Mouse (Mus musculus) ES-E14 (cell line): ENCODE results near the gene Pacsin1. TPM values are rescaled to one million over a fixed set of nuclear protein-coding genes. Genes with fewer than 3 reads are reported as not detected.

Source experiments
- DNase-seq: peaks from one replicate; pipeline ENCODE4 v3.0.0-alpha.2; 2013; ENCODE audit warnings: low read depth, low spot score
- H3K27ac ChIP-seq: 2 replicates; pipeline ENCODE4 v1.5.1; 2012; ENCODE audit warnings: low read depth, mild to moderate bottlenecking, low read length, moderate library complexity, mixed read lengths; ENCODE audit not compliant: poor library complexity, insufficient read depth, severe bottlenecking
- H3K36me3 ChIP-seq: 2 replicates; pipeline ENCODE4 v1.6.1; 2012; ENCODE audit warnings: mild to moderate bottlenecking, low read length, moderate library complexity, mixed read lengths; ENCODE audit not compliant: control insufficient read depth, poor library complexity, insufficient read depth, severe bottlenecking
- H3K4me1 ChIP-seq, 2 experiments: fragments of 150-350 bp in 1 of 2; sonication (generic) in 1 of 2; 2 replicates each; pipeline ENCODE4 v1.6.1; 2012; ENCODE audit warnings: low read length in 2 of 2, mild to moderate bottlenecking in 1 of 2, mixed read lengths in 1 of 2; ENCODE audit not compliant: control insufficient read depth in 2 of 2, insufficient read depth in 2 of 2, poor library complexity in 1 of 2
- H3K4me3 ChIP-seq, 2 experiments: fragments of 150-350 bp in 1 of 2; sonication (generic) in 1 of 2; 2 replicates each; pipeline ENCODE4 v1.5.1; 2012; ENCODE audit warnings: low read length in 2 of 2, low read depth in 1 of 2, mild to moderate bottlenecking in 1 of 2, mixed read lengths in 1 of 2; ENCODE audit not compliant: insufficient read depth in 1 of 2, poor library complexity in 1 of 2, severe bottlenecking in 1 of 2
- H3K9ac ChIP-seq: 2 replicates; pipeline ENCODE4 v1.6.1; 2012; ENCODE audit warnings: low read depth, mild to moderate bottlenecking, low read length, mixed read lengths; ENCODE audit not compliant: poor library complexity, insufficient read depth, severe bottlenecking
- H3K9me3 ChIP-seq: fragments of 150-350 bp; sonication (generic); 2 replicates; pipeline ENCODE4 v1.6.1; 2012; ENCODE audit warnings: low read depth, mild to moderate bottlenecking, low read length; ENCODE audit not compliant: control insufficient read depth, insufficient read depth
- CHD2 ChIP-seq: IDR thresholded peaks from 2 replicates; pipeline ENCODE4 v1.6.1; 2014; ENCODE audit warnings: mild to moderate bottlenecking, low read depth, low read length, inconsistent platforms
- HCFC1 ChIP-seq: IDR thresholded peaks from 2 replicates; pipeline ENCODE4 v1.6.1; 2012; ENCODE audit warnings: low read length, inconsistent platforms, borderline replicate concordance; ENCODE audit not compliant: insufficient read depth
- MAFK ChIP-seq: IDR thresholded peaks from 2 replicates; pipeline ENCODE4 v1.6.1; 2014; ENCODE audit warnings: mild to moderate bottlenecking, low read depth, low read length, inconsistent platforms; ENCODE audit not compliant: insufficient read depth
- ZC3H11A ChIP-seq: IDR thresholded peaks from 2 replicates; pipeline ENCODE4 v1.6.1; 2012; ENCODE audit warnings: low read depth, mild to moderate bottlenecking, inconsistent platforms, low read length, borderline replicate concordance
- ZNF384 ChIP-seq: IDR thresholded peaks from 2 replicates; pipeline ENCODE4 v1.6.1; 2012; ENCODE audit warnings: low read depth, low read length, inconsistent platforms
- in situ Hi-C, 2 experiments: fragments of 600-800 bp; cut with MboI; formaldehyde crosslinking; loops; one replicate each; pipeline ENCODE4 v1.15.1; 2025; ENCODE audit warnings: low sequenced_read_pairs in 2 of 2, inconsistent platforms in 1 of 2; ENCODE audit not compliant: unreplicated experiment in 2 of 2
- total RNA-seq: library from RNA; depleted of rRNA; stranded (reverse); fragments of 300-350 nt; gene quantifications from 2 replicates; pipeline ENCODE4 v1.2.3, GENCODE M21; 2012

Pacsin1 gene
- total RNA-seq, 1 experiment, result 7.9 TPM

DNA sequence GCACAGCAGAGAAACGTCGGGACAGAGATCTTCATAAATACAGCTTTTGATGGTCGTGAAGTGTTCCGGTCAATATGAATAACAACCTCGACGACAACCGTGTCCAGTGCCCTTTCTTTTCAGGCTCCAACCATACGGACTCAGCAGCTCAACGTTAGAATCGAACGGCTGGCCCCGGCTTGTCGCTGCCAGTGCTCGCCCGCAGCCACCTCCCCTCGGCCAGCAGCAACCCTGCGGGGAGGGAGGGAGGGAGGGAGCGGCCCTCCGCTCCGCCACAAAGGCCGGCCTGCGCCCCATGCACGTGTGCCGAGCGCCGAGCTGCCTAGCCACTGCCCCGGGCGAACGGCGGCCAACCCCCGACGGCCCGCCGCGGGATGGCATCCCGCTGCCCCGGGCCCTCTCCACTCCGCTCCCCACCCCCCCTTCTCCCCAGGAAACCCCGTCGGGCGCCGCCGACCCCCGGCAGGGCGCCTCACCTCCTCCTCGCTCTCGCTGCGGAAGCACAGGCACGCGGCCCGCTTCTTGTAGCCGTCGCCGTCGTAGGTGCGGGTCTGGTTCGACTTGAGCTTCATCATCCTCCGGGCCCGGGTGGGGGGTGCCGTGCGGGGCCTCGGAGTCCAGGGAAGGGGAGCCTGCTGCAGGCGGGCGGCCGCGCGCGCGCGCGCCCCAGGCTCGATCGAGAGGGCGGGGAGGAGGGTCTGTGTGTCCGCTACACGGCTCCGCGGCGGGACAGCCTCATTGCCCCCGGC, 32.5 kb upstream of the Pacsin1 start:
- Histone ChIP-seq H3K4me3 (peak overlapping the region; percentile 64 to 87), H3K27ac (peak overlapping the region; percentile 68), H3K9ac (peak overlapping the region; percentile 94), H3K9me3 (no peaks in the 10 kb centered on the region), H3K4me1 (peaks cover 6 to 13% of the 10 kb centered on the region in 2 experiments), H3K36me3 (peaks cover under 1% of the 10 kb centered on the region; the same call in 1 of the 2 replicates)
- TF ChIP-seq HCFC1, result no peak
- TF ChIP-seq CHD2, result no peak
- no peak for TF ChIP-seq ZNF384
- no peak for TF ChIP-seq MAFK
- TF ChIP-seq ZC3H11A, result no peak
- in situ Hi-C loops, result no loop called here
- DNase-seq, result no peak

DNA sequence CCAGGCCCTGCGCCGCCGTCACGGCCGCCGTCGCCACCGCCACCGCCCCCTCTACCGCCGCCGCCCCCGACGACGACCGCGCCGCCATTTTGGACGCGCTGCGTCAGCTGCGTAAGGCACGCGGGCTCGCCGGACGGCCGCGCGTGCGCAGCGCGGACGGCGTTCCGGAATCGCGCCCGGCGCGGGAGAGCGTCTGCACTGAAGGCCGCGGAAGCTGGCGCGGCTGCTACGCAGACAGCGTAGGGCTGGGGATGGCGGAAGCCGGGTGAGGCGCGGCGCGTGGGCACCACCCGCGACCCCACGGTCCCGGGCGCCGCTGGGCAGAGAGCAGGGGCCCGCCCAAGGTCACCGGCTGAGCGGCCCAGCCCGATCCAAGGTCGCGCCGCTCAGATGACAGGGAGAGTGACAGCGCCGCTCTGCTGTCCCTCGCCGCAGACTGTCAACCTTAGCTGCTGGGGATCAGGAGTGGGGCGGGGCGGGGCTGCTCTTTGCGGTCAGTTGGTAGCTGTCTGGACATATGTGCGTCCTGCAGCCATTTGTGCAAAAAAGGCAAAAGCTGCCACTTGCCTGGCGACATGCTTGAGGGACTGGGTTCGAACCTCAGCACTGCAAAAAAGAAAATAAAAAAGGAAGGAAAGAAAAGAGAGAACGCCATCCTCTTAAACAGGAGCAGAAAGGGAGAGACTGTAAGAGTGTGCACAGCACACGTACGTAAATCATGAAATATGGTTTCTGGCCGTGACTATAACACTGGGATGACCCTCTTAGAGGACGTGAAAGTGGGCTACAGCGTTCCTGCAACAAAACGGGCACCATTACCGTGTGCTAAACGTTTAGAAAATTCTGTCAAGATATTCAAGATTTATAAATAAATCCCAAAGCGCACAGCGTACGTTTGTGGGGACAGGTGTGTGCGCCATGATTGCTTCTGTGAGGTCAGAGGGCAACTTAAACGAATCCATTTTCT, 31.7 kb upstream of the Pacsin1 start, which contains the start of gene Nudt3:
Gene Nudt3 (minus strand): TSS at position 136 of the 967 bp plus-strand sequence.
- TF ChIP-seq MAFK (no peak), ZNF384 (no peak), HCFC1 (no peak), ZC3H11A (no peak)
- H3K4me1 ChIP-seq, result peaks cover 6 to 11% of the 10 kb centered on the region in 2 experiments
- H3K4me3 ChIP-seq, result peak within 1 kb of the TSS; percentile 64 to 87
- peak within 1 kb of the TSS; percentile 72 for H3K27ac ChIP-seq
- H3K9ac ChIP-seq, result peak within 1 kb of the TSS; percentile 94
- DNase-seq, result no peak
- in situ Hi-C loops, result no loop called here
- H3K36me3 ChIP-seq, result no peaks in the 10 kb centered on the region; the same call in 1 of the 2 replicates
- no peaks in the 10 kb centered on the region for H3K9me3 ChIP-seq

DNA sequence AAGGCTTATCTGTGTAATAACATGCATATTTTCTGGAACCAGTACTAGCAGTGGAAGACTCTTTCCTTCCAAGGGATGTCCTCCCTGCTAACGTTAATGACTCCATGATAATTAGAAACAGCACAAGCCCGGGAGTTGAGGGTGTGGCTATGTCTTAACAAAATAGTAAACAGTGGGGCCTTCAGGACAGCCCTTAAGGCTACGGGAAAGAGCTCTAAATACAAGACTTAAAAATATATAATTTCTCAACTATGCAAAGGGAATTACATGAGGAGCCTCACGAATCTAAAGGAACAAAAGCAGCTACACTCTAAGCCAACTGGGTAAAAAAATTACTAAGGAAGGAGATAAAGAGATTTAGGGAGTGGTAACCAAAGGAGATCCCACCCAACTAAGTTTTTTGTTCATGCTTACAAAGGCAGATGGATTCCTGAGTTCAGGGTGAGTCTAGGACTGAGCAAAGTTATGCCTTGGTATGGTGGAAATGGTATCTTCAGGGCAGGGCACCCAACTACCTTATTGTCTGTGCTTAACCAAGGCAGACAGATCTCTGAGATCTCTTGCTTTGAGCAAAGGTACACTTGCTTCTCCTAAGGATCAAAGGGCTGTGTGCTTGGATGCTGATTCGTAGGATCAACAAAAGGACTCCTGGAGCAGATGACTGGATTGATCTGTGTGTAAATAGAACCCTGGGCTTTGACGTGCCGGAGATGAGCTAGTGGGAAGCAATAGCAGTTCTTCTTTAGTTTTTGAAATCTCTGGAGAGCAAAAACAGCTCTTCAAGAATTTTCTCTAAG, 29.7 kb upstream of the Pacsin1 start:
- in situ Hi-C loops, result no loop called here
- H3K4me3 ChIP-seq, result no peak overlapping the region
- H3K27ac ChIP-seq, result no peak overlapping the region
- no peaks in the 10 kb centered on the region for H3K9me3 ChIP-seq
- TF ChIP-seq MAFK, result no peak
- TF ChIP-seq CHD2, result no peak
- no peak for TF ChIP-seq HCFC1
- no peak for TF ChIP-seq ZC3H11A
- no peak for TF ChIP-seq ZNF384
- peaks cover 10% of the 10 kb centered on the region for H3K36me3 ChIP-seq
- H3K9ac ChIP-seq, result no peak overlapping the region
- no peak for DNase-seq
- H3K4me1 ChIP-seq, result peaks cover 6 to 7% of the 10 kb centered on the region in 2 experiments

DNA sequence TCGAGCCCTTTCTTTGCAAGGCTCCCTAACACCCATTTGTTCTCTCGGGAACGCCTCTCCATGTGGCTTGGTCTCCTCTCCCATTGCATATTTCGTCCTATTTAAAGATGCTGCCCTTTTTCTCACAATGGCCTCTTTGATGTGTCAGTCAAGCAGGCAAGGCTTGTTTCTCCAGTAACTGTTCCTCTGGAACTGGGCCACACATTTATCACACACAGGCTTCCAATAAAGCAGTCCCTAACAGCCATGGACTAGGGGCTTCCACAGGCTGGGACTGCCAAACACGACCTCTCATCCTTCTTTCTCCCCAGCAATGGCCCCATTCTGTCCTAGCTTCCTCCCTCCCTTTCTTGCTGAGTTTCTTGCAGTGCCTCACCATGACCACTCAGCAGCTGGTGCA, 28.6 kb upstream of the Pacsin1 start:
- Histone ChIP-seq H3K4me1 (peaks cover 2 to 4% of the 10 kb centered on the region in 2 experiments; a peak in 3 of 4 replicates), H3K4me3 (no peak overlapping the region), H3K9ac (no peak overlapping the region), H3K27ac (no peak overlapping the region), H3K36me3 (peaks cover 20% of the 10 kb centered on the region), H3K9me3 (no peaks in the 10 kb centered on the region)
- no peak for DNase-seq
- in situ Hi-C loops, result no loop called here
- no peak for TF ChIP-seq ZNF384
- no peak for TF ChIP-seq CHD2
- TF ChIP-seq ZC3H11A, result no peak
- TF ChIP-seq MAFK, result no peak
- TF ChIP-seq HCFC1, result no peak
